Mouse (Mus musculus): ENCODE measurements at regions not wholly inside any gene's neighbourhood (a gene's known extent, or its start where the extent isn't known, plus 50 kb on each side); places are given as distances from the start of the nearest gene placed in this dataset.

DNA sequence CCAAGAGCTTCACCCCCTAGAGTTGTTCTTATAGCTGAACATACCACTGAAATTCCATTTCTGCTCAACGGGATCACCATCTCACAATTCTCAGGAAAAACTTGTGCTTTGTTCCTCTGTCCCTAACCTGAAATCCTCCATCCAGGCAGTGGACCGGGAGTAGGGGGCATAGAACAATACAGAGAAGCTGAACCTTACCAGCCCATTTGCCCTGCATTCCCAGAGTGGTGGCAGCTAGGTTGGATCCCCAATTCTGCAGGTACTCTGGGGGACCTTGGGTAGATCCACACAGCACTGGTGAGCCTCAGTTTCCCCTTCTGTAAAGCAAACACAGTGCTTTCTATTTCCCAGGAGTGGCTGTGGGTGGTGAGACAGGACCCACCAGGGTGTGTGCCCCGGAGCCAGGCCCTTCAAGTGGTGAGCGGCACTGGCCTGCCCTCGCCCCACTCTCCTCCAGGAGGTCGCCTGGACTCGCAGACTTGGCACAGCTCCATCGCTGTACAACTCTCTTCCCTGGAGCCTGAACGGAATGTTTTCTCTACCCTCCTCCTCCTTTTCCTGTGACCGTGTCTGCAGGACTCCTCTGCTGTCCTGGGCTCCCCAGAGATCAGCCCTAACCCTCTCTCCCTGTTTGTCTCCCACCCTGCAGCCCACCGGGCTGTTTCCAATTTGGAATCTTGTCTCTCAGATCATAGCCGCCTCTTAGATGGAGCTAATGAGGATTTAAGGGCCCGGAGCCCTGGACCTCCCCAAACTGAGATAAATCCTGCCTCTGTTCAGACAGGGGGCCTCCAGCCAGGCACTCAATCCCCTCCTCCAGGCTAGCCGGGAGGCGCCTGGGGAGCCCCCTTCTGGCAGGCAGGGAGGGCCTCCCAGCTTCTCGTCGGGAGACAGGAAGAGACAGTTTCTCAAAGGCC is 52.3 kb upstream of the Cux1 start:
- DNase-seq (ENCODE audit: low spot score in 2 of 2): no peak

DNA sequence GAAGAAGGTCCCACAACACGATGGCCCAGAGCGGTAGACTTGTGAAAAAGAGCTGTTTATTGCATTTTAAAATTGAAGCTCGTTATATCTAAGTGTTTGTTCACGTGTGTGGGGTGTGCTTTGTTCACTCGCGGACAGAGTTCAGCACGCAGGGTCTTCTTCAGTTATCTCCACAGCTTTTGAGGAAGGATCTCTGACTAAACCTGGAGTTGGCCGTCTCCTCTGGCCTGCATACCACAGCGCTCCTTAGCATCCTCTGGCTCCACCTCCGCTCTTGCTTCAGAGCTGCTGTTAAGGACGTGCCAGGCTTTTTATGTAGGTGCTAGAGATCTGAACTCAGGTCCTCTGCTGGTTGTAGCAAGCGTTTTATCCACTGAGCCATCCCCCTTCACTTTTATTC is 52.9 kb upstream of the Cux1 start:
- no peak for DNase-seq (ENCODE audit: low spot score in 2 of 2)

DNA sequence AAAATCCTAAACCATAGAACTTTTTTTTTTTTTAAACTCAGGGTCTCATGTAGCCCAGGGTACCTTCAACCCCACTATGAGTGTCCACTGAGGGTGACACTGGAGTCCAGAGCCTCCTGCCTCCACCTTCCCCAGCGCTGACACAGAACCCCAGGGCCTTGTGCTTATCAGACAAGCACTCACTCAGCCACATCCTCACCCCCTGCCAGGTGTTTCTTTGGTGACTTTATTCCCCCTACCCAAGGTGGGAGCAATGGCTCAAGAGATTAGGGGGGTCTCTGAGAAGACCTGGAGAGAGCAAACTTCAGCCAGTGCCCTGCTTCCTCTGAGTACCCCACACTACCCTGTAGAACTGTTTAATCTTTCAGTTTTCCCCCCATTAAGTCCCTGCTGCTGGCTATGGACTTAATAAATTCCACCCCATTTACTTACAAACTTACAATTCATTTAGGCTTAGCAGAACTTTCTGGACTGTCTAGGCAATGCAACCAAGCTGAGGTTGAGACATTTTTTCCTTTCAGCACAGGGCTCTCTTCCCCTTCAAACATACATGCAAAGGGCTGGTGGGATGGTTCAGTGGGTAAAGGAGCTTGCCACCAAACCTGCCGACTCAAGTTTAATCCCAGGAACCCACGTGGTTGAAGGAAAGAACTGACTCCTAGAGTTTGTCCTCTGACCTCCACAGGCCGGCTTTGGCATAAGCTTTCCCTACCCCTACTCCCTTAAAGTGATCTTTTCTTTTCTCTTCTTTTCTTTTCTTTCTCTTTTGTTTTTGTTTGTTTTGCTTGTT is 54.2 kb upstream of the Cux1 start:
- no peak for DNase-seq (ENCODE audit: low spot score in 2 of 2)

DNA sequence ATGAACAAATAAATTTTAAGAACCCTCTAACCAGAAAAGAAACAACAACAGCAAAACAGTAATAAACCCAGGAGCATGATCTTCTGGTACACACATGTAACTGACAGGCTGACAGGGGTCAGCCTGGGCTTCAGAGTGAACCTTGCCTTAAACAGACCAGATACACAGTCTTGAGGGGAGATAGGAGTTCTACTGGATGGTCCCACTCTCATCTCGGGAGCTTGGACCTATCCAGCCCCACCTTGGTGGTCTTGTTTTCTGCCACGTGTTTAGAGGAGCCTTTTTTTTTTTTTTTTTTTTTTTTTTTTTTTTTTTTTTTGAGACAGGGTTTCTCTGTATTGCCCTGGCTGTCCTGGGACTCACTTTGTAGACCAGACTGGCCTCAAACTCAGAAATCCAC is 54.9 kb upstream of the Cux1 start:
- no peak for DNase-seq (ENCODE audit: low spot score in 2 of 2)

DNA sequence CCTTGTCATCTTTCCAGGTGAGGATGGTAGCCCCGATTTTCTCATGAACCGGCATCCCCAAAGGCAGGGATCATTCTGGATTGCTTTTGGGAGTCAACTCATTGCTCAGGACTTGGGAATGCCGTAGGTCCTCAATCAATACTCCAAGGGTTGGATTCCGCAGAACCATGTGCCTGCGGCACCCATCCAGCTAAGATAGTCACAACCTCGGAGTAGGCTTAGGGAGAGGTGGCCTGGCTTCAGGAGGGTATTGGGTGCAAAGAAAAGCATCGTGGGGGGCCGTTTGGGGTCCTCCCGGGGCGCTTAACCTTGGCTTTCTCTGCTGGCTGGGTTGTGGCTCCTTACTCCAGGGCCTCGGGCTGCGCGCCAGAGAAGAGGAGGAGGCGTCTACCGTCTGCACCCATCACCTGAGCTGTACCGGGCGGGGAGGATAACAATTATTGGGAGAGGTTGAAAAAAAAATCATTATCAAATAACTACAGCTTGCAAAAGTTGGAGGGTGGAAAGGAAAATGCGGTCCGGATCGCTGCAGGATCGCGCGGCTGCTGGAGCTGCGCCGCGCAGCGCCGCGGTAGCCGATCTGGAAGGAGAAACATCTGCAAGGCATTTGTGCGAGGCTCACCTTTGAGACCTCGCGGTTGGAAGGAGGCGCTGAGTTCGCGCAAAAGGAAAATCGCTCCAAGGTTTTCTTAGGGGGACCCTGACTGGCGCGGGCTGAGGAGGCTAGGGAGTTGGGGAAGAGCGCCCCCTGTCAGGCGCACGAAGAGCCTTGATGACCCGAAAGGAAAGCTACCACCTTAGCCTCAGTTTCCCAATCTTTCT is 55.6 kb upstream of the Cux1 start:
- DNase-seq (ENCODE audit: low spot score in 2 of 2): peak; percentile 45 to 56

DNA sequence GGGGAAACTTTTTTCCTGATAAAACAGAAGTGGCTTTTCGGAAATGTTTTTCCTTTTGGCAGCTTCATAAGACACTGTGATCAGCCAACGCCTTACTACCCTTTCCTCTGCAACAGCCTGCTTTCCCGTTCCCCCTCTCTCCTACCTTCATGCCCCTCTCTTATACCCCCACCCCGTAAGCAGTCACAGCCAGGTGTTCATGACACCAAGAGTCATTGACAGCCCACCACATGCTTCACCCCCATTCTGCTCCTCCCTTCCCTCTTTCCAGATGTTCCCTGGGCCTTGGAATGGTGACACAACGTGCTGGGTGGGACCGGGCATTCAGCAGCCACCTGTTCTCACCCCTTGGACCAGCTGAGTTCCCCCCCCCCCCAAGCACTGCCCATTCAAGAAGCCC is 56.5 kb upstream of the Cux1 start:
- DNase-seq (ENCODE audit: low spot score in 2 of 2): no peak

DNA sequence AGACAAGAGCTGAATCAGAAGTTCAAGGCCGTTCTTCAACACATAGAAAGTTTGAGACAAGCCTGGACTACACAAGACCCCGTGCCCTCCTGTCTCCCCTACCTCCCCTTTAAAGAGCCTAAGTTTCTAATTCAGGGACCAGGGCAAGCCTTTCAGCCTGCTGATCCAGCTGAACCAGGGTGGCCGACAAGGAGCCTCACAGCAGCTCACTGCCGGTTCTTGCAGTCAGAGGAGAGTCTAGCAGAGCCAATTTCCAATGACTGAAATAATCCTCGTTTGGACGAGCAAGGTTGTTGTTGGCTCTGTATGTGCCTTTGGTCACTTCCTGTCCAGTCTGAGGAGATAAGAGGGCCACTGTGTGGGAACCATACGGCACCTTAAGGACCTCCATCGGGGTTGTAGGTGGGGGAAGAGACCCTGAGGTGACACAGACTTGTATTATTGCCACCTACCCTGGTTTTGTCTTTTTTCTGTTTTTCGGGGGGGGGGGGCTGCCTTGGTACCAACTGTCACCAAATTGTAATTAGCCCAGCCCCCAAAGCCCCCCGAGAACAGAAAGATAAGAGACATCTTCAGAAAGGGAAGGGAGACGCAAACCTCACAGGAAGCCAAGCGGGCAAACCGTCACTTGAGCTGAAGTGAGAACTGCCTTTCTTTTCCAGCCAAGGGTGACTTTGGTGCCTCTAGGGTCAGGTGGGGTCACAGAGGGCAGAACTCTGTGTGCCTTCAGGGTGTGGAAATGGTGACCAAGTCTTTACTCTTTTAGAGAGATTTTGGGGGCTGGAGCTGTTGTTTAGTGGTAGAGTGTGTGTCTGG is 58.1 kb upstream of the Cux1 start:
- no peak for DNase-seq (ENCODE audit: low spot score in 2 of 2)

DNA sequence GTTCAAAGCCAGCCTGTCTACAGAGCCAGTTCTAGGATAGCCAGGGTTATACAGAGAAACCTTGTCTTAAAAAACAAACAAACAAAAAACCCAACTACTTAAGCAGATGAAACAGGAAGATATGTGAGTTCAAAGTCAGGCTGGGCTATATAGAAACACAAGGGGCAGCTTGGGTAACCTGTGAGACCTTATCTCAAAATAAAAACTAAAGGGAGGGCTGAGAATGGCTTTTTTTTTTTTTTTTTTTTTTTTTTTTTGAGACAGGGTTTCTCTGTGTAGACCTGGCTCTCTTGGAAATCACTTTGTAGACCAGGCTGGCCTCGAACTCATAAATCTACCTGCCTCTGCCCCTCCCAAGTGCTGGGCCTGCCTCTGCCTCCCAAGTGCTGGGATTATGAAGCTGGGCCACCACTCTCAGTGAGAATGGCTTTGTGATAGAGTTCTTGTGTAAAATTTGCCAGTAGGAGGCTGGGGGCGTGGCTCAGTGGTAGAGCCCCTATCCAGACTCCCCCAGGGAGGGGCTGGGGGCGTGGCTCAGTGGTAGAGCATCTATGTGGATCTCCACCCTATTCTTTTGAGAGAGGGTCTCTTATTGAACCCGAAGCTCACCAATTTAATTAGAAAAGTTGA is 59.0 kb upstream of the Cux1 start:
- no peak for DNase-seq (ENCODE audit: low spot score in 2 of 2)

DNA sequence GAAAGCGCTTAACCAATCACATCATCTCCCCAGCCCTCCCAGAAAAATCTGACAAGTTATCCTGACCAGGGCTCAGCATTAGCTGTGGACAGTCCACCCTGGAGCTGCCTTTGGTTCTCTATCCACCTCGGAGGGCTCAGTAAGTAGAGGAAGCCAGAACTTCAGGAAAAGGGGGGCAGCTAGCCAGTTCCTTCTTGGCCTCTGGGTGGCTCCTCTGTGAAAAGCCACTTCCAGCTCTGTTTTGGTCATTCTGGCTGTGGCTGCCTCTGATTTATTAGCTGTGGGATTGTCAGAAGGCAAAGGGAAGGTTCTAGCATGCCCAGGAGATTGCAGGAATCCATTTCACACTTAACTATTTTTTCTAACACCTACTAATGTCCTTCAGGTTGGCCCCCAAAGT is 59.6 kb upstream of the Cux1 start:
- DNase-seq (ENCODE audit: low spot score in 2 of 2): no peak

DNA sequence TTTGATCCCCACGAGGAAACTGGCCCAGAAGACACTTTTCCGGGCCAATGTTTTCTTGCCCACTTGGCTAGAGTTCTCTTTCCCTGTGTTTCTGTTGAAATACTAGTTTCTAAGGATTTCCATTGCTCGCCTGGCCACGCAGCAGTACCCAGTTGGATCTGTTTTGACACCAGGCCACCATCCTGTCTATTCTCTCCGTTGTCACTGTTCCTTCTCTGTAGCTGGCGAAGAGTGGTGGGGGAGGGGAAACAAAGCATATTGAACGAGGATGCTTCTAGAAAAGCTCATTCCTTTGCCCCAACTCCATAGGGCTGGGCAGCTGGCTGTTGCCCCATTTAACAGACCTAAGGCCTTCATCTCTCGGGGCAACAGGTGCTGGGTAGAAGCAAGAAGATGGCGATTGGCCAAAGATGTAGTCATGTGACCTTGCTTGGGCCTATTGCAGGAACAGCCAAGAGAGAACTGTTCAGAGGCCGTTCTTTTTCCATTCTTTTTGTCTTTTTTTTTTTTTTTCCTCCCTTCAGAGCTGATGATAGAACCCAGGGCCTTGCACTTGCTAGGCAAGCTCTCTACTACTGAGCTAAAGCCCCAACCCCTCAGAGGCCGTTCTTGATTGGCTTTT is 60.5 kb upstream of the Cux1 start:
- peak; percentile 37 to 65 for DNase-seq (ENCODE audit: low spot score in 2 of 2)

DNA sequence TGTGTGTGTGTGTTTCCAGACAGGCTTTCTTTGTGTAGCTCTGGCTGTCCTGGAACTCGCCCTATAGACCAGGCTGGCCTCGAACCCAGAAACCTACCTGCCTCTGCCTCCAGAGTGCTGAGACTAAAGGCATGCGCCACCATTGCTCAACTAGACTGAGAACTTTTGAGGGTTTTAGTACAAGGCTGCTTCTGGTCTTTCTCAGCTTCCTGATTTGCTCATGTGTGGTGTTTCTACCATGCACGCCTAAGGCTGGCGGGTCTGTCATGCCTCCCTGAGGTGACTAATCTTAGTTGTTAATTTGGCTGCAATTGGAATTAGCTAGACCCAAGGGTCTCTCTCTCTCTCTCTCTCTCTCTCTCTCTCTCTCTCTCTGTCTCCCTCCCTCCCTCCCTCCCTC is 61.2 kb upstream of the Cux1 start:
- no peak for DNase-seq (ENCODE audit: low spot score in 2 of 2)

DNA sequence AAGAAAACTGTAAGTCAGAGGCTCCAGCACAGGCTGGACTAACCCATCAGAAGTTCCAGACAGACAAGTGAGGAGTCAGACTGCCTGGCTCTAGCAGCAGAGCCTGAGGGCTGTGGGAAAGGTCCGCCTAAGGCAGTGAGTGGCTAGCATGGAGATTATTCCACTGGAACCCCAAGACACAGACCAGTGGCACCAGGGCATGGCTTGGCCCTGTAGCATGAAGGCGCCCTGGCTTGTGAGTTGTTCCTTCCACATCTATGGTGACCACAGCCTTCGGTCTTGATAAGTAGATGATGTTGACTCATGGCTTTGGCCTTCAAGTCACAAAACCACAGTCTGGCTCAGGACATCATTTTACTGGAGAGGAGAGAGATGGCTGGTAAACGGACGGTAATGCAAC is 60.7 kb upstream of the Myl10 start:
- no peak for DNase-seq (ENCODE audit: low spot score in 2 of 2)

DNA sequence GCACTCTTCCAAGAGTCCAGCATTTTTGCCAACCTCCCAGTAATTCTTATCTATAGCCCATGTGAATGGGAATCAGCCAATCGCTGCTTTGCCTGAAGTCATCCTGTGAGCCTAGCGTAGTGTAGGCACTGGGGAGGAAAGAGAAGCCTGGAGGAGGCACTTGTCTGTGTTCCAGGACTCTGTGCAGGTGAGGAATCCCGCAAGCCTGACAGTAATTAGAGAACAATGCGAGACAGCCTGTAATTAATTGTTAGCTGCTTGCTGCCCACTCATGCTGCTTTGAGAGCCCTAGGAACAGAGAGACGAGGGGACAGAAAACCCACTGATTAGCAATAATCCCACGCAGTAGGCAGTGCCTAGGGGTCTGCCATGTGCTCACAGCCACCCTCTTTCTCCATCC is 59.0 kb upstream of the Myl10 start:
- DNase-seq (ENCODE audit: low spot score in 2 of 2): no peak

DNA sequence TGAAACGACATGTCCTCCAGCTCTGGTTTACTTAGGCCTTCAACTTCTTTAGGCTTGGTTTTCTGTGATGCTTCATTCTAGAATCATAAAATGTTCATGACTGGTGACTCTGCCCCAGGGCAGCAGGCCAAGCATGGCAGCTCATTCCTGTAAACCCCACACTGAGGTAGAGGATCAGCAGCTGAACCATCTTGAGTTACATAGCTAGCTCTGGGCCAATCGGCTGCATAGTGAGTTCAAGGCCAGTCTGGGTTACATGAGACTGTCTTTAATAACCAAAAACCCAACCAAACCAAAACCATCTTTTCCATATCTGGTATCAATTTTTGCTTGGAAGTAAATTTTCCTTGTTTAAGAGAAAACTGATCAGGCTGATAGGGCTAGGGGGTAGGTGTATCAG is 57.8 kb upstream of the Myl10 start:
- no peak for DNase-seq (ENCODE audit: low spot score in 2 of 2)

DNA sequence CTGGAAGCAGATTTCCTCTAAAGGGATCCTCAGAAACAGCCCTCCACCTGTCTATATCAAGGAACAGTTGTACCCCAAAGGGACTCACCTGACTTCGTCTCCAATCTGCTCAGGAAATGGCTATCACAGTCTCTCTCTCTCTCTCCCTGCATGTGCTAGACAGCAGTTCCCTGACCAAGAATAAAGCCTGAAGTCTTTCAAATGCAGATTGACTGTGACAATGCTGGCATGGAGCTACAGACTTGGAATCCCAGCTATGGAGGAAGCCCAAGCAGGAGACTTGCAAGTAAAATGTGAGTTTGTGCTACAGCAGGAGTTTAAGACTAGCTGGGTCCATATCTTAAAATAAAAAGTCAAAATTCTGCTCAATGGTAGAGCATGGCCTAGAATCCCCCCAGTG is 56.5 kb upstream of the Myl10 start:
- DNase-seq (ENCODE audit: low spot score in 2 of 2): no peak

DNA sequence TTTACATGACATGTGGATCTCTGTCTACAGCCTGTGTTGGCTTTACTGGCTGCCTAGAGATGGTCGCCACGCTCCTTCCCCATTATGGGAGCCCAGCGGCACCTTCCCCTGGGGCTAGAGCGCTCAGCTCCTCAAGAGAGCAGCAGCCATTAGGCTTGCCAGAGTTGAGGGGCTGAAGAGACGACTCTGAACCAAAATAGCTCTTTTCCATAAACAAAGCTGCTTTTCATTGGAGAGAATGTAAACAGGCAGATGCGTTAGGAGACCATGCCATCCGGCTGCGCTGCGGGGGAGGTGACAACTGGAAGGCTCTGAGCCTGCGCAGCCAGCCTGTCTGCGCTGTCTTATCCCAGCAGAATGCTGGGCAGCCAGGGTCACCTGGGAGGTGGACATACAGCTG is 55.1 kb upstream of the Myl10 start:
- DNase-seq (ENCODE audit: low spot score in 2 of 2): peak; percentile 24 to 36

DNA sequence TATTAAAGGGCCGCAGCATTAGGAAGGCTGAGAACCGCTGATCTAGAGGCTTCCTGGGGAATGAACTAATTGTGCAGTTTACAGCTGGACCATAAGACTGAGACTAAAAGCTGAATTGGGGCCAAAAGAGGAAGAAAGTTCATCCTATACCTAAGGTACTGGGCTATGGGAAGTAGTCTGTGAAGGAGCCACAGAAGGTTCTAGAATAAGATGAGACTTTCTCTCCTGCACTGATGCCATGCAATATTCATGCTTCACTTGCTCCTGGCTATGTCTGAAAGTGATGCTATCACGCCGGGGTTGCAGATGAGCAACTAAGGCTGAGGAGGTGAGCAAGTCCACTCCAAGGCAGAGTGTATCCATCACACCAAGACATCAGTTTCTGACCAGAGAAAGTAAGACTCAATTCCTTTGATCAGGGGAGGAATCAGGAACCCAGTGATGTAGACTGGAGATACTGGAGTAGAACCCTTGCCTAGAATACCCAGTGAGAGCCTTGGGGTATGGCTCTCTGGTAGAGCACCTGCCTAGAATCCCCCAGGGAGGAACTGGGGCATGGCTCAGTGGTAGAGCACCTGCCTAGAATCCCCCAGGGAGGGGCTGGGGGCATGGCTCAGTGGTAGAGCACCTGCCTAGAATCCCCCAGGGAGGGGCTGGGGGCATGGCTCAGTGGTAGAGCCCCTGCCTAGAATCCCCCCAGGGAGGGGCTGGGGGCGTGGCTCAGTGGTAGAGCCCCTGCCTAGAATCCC is 51.9 kb upstream of the Myl10 start:
- DNase-seq (ENCODE audit: low spot score in 2 of 2): no peak

DNA sequence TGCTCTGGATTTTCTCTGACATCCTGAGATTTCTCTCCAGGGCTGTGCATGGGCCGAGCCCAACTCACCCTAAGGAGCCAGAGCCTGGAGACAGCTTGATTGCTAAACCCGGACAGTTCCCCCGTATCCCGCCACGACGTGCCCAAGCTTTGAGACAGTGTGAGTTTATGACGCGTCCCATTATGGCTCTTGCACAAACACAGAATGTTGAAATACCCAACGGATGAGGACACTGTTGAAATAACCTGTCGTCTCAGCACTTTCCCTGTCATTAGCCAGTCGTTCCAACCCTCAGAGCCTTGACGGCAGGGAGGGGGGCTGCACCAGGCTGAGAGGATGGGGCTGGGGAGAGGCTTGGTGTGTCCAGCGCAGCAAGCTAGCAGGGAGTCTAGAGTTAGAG is 50.7 kb upstream of the Myl10 start:
- DNase-seq (ENCODE audit: low spot score in 2 of 2): no peak
